Mouse (Mus musculus): ENCODE measurements around the gene Gm43951. TPM values are rescaled to one million over a fixed set of nuclear protein-coding genes. Genes with fewer than 3 reads are reported as not detected.
"Not testable (repeated sequence)": the region's sequence is repeated elsewhere in the genome, so short reads cannot be mapped to it uniquely, and the experiment has no call there.

Gm43951 gene
- total RNA-seq, 2 experiments from 2014 or later, result 8.2 to 12.9 TPM

DNA sequence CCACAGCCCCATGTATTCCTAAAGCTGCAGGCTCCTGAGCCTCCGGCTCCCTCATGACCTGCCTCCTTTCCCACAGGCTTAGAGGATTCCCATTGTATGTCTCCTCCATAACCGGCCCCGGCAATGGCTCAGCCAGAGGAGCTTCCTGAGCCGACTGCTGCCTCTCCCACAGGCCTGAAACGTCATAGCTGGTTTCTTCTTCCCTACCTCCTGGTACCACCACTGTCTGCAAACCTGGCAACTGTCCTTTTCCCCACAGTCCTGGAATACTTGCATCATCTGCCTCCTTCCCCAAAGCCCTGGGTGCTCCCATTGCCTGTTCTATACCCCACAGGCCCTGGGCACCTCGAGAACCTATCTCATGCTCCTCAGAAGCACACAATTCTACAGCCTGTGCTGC, 1.4 kb downstream of the Gm43951 start:
- no peak for DNase-seq (ENCODE audit: extremely low spot score in 1 of 2, low spot score in 1 of 2)

GRCm38 (mm10) chr11:72203440-72203839, 3.2 kb downstream of the Gm43951 start:
- DNase-seq (ENCODE audit: extremely low spot score in 1 of 2, low spot score in 1 of 2), result no peak

GRCm38 (mm10) chr11:72196506-72196905, 10.1 kb downstream of the Gm43951 start:
- DNase-seq (ENCODE audit: extremely low spot score in 1 of 2, low spot score in 1 of 2), result no peak

DNA sequence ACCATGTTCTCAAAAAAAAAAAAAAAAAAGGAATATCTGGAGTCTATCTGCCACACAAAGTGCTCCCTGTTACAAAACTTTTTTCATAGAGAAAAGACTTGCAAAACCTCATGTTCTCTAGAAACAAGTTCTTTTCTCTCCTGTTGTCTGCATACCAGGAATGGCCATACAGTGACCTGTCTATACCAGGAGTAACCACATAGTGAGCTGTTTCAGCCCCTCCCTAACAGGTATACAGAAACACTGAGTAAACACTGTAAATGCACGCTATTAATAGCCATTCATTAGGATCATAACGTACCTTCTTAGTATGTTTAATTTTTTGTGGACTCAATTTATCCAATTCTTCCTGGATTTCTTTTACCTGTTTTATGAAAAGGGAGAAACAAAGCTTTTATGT, 12.4 kb downstream of the Gm43951 start:
- no peak for DNase-seq (ENCODE audit: extremely low spot score in 1 of 2, low spot score in 1 of 2)

DNA sequence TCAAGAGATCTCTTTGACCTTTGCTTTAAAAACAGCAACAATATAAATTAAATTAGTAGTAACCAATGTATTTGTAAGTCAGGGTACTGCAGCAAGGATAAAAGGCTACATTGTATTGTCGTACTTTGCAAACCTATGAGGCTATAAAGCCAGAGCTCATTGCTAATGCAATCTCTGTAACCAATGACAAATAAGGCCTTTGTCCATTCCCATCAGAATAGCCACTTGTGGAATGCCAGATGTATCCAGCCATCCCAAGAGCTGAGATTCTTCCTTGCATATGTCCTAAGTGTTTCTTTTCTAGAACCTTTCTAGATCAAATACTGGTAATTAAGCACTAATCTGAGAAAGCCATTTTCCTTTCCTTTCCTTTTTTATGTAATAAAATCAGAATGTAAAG, 15.8 kb downstream of the Gm43951 start:
- DNase-seq (ENCODE audit: extremely low spot score in 1 of 2, low spot score in 1 of 2), result no peak

GRCm38 (mm10) chr11:72184252-72184651, 22.4 kb downstream of the Gm43951 start:
- DNase-seq (ENCODE audit: extremely low spot score in 1 of 2, low spot score in 1 of 2), result no peak

DNA sequence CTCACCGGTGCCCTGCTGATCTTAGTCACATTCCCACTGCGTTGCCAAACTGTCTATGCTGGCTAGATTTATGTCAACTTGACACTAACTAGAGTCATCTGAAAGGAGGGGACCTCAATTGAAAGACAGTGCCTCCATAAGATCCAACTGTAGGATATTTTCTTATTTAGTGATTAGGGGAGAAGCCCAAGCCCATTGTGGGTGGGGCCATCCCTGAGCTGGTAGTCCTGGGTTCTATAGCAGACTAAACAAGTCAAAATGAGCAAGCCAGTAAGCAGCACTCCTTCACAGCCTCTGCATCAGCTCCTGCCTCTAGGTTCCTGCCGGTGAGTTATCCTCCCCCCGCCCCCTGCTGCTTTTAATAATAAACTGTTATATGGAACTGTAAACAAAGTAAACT, 25.5 kb downstream of the Gm43951 start:
- no peak for DNase-seq (ENCODE audit: extremely low spot score in 1 of 2, low spot score in 1 of 2)

- DNase-seq (ENCODE audit: extremely low spot score in 1 of 2, low spot score in 1 of 2), result no peak
Observed at GRCm38 (mm10) chr11:72180556-72180955, 26.1 kb downstream of the Gm43951 start.

DNA sequence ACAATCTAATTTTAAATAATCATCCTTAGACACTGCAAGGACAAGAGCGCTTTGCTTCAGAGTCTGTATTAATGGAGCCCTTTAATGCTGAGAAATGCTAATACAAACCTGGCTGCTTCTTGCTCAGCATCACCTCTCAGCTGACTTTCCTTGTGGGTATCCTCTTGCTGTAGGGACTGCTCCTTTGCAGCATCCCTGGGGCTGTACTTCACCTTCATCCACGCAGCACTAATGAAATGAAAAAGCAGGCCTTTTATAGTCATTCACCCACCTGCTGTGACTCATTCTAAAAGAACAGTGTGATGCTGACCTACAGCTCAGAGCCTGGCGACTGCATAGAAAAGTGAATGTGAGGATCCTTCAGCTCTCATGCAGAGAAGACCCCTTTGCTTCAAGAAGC, 30.1 kb downstream of the Gm43951 start:
- no peak for DNase-seq (ENCODE audit: extremely low spot score in 1 of 2, low spot score in 1 of 2)

DNA sequence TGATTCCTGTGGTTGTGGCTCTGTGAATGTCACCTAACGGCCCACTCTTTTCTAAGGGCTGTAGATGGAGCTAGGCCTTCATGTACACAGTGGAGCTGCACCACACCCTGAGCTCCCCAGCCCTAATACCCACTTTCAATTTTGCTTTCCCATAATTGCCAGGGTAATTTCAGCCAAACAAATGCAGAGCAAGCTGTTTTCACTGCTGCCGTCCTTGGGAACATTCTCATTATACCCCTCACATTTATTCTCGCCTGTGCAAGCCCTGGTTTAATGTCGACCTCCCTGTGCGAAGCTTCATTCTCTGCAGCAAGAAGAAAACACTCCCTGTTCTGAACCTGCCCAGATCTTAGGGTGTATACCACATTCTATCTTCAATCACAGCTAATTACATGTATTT, 30.7 kb downstream of the Gm43951 start:
- DNase-seq (ENCODE audit: extremely low spot score in 1 of 2, low spot score in 1 of 2), result no peak

GRCm38 (mm10) chr11:72174721-72175120, 31.9 kb downstream of the Gm43951 start:
- no peak for DNase-seq (ENCODE audit: extremely low spot score in 1 of 2, low spot score in 1 of 2)

- DNase-seq (ENCODE audit: extremely low spot score in 1 of 2, low spot score in 1 of 2), result no peak
Observed at GRCm38 (mm10) chr11:72173506-72173905, 33.1 kb downstream of the Gm43951 start.

DNA sequence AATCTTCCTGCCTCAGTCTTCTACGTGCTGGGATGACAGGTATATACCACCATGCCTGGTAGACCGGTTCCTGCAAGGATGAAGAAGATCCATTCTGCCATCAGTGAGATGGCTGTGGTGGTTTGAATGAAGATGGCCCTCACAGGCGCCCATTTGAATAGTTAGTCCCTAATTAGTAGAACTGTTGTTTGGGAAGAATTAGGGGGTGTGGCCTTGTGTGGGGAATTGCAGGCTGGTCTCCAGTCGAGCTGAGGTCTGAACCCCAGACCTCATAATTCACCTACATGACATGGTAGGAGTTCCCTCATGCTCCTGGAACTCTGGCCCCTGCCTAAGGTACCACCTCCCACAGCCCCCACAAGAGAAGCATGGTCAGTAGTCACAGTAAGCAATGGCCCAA, 34.7 kb downstream of the Gm43951 start:
- DNase-seq (ENCODE audit: extremely low spot score in 1 of 2, low spot score in 1 of 2), result not testable (repeated sequence)

DNA sequence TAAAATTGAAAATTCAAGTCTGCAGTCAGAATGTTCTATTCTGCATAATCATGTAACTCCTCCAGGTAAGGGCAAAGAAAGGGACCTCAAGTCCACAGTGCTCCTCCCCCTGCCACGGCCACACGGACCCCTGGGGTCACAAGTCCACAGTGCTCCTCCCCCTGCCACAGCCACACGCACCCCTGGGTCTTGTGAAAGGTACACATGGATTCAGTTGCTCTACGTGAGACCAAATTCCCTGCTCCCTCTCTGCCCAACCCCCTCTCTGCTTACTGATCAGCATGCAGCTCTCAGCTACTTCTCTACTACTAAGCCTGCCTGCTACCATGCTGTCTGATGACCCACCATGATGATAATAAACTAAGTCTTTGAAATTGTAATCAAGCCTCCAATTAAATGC, 36.8 kb downstream of the Gm43951 start:
- DNase-seq (ENCODE audit: extremely low spot score in 1 of 2, low spot score in 1 of 2), result no peak

DNA sequence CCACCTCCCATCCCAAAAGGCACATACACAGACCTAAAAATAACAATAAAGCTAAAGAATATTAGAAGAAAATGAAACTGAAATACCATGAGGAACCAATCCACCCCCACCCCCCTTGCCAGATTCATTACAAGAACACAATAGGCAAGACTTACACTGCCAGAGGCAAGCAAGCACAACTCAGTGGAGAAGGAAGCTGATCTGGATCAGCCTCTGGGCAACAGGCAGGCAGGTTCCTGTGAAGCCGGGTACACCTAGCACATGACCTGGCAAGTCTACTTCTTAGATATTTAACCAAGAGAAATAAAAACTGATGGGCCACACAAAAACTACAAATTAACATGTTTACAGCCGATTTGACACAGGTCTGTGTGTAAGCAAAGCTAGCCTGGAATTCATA, 43.4 kb downstream of the Gm43951 start:
- DNase-seq (ENCODE audit: extremely low spot score in 1 of 2, low spot score in 1 of 2), result no peak

- no peak for DNase-seq (ENCODE audit: extremely low spot score in 1 of 2, low spot score in 1 of 2)
Observed at GRCm38 (mm10) chr11:72156624-72157023, 50.0 kb downstream of the Gm43951 start.

DNA sequence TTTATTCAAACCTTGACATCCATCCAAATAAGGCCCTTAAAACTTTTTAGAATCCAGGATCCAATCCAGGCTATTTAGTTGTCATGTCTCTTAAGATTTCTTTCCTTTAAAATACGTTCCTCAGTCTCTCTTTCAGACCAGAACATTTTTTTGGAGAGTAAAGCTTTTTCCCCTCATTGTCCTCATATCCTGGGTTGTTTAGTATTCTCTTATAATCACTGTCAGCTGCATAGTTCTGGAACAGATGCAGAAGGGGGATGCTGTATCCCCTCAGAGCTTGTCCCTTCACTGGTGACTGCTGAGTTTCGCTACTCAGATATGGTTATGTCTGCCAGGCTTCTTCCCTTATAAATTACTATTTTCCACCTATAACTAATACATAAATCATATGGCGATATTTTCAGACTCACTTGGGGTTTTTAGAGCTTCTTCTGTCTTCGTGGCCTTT, 50.6 kb downstream of the Gm43951 start:
- no peak for DNase-seq (ENCODE audit: extremely low spot score in 1 of 2, low spot score in 1 of 2)

DNA sequence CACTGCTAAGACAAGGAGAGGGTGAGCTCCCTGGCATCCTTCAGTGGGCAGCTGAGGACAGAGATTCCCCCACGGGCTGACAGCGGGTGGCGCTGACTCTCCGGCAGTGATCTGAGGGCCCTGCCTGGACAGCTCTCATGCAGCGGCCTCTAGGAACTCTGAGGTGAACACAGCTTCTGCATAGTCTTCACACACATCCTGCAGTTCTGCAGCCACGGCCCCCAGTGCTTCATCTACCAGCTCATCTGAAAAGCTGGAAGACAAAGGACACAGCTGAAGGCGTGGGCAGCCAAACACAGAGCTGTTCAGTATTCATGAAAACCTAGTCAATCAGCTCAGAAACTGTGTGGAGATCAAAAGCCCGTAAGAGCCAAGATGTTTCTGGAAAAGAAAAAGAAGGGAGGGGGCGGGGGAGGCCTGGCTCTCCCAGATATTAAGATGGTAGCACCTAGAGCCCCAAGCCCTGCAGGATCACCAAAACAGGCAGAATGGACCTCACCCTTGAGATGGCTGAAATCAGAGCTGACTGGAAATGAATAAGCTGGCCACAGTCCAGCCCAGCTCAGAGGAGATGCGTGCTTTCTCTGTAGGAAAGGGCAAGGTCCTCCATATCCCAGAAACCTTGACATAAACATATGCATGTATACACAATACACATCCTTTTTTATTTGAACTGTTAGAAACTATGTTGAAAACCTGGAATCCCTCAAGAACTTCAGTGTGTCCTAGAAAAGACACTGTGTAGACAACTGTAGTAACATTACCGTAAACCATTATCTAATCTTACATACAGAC, 51.3 kb downstream of the Gm43951 start:
- DNase-seq (ENCODE audit: extremely low spot score in 1 of 2, low spot score in 1 of 2), result peak in 1 of 2 experiments; percentile 37

All from layer of hippocampus, postnatal 25 days (tissue).